Mouse (Mus musculus) kidney, embryonic 16.5 days (tissue): ENCODE measurements around the gene Bcap29. TPM values are rescaled to one million over a fixed set of nuclear protein-coding genes. Genes with fewer than 3 reads are reported as not detected.
"Not testable (repeated sequence)": the region's sequence is repeated elsewhere in the genome, so short reads cannot be mapped to it uniquely, and the experiment has no call there.

Experiments used
- ATAC-seq: fragments of 200-750 bp; cut with Nextera tagmentation; 2 replicates; pipeline ENCODE4 v1.8.0; 2017; ENCODE audit warnings: moderate TSS enrichment; ENCODE audit not compliant: low FRiP score, low TSS enrichment
- H3K27ac ChIP-seq: fragments of 300-500 bp; sonication (generic); 2 replicates; pipeline ENCODE4 v1.5.1; 2014; ENCODE audit warnings: low read length
- H3K27me3 ChIP-seq: fragments of 300-500 bp; sonication (generic); 2 replicates; pipeline ENCODE4 v1.6.1; 2014; ENCODE audit warnings: low read length, control low read depth, mixed read lengths; ENCODE audit not compliant: insufficient read depth
- H3K36me3 ChIP-seq: fragments of 300-500 bp; sonication (generic); 2 replicates; pipeline ENCODE4 v1.6.1; 2014; ENCODE audit warnings: low read length, control low read depth, mixed read lengths; ENCODE audit not compliant: insufficient read depth
- H3K4me1 ChIP-seq: fragments of 300-500 bp; sonication (generic); 2 replicates; pipeline ENCODE4 v1.6.1; 2014; ENCODE audit warnings: low read length, control low read depth, mixed read lengths; ENCODE audit not compliant: insufficient read depth
- H3K4me2 ChIP-seq: fragments of 300-500 bp; sonication (generic); replicated peaks from 2 replicates; pipeline ENCODE4 v1.6.1; 2014; ENCODE audit warnings: low read depth, low read length
- H3K4me3 ChIP-seq: fragments of 300-500 bp; sonication (generic); 2 replicates; pipeline ENCODE4 v1.5.1; 2014; ENCODE audit warnings: mild to moderate bottlenecking, low read length
- H3K9ac ChIP-seq: fragments of 300-500 bp; sonication (generic); replicated peaks from 2 replicates; pipeline ENCODE4 v1.6.1; 2014; ENCODE audit warnings: low read length
- H3K9me3 ChIP-seq: fragments of 300-500 bp; sonication (generic); 2 replicates; pipeline ENCODE4 v1.6.1; 2016; ENCODE audit warnings: low read length, control low read depth
- WGBS: fragments of 180-500 bp; shearing (Covaris S2); extraction: QIAGEN DNeasy Blood & Tissue Kit; methylation state at CpG from one replicate; pipeline ENCODE4 v1.1.7; 2014; 5-methylcytosine and 5-hydroxymethylcytosine counted together
- polyA plus RNA-seq: library from polyadenylated mRNA; unstranded; fragments of >200 nt; fragmentation: Nextera tagmentation; extraction: Ambion mirVana; gene quantifications from 2 replicates; pipeline ENCODE4 v1.2.1, GENCODE M21; 2015

The Bcap29 gene
- polyA plus RNA-seq, 1 experiment from 2014 or later: 25.7 TPM

- not testable (repeated sequence) for H3K9ac ChIP-seq
These were observed 6.1 kb downstream of the Bcap29 start for GRCm38 (mm10) chr12:31628396-31628795.

GRCm38 (mm10) chr12:31625016-31625415 lies 9.4 kb downstream of the Bcap29 start:
- H3K4me2 ChIP-seq: no peak overlapping the region
- peaks cover 6% of the 10 kb centered on the region; the same call in 1 of the 2 replicates for H3K36me3 ChIP-seq
- H3K27me3 ChIP-seq: no peaks in the 10 kb centered on the region
- no peak overlapping the region for H3K9ac ChIP-seq
- H3K4me3 ChIP-seq: no peak overlapping the region
- no peaks in the 10 kb centered on the region for H3K9me3 ChIP-seq
- H3K27ac ChIP-seq: no peak overlapping the region
- no peaks in the 10 kb centered on the region for H3K4me1 ChIP-seq
- WGBS: 88% methylated on average over 1 of the region's 1 CpGs
- ATAC-seq: no peak

More at GRCm38 (mm10) chr12:31628396-31628795, 6.1 kb downstream of the Bcap29 start:
- not testable (repeated sequence) for ATAC-seq, H3K4me1 ChIP-seq, H3K9me3 ChIP-seq, H3K36me3 ChIP-seq, H3K27ac ChIP-seq, H3K27me3 ChIP-seq, H3K4me2 ChIP-seq, H3K4me3 ChIP-seq
- WGBS: 91% methylated on average over 9 of the region's 9 CpGs

GRCm38 (mm10) chr12:31620106-31620505 lies 14.4 kb downstream of the Bcap29 start:
- Histone ChIP-seq H3K27ac (no peak overlapping the region), H3K4me2 (no peak overlapping the region), H3K9ac (no peak overlapping the region), H3K36me3 (peaks cover 7% of the 10 kb centered on the region; the same call in 1 of the 2 replicates), H3K4me3 (no peak overlapping the region), H3K27me3 (no peaks in the 10 kb centered on the region), H3K4me1 (no peaks in the 10 kb centered on the region), H3K9me3 (peaks cover 3% of the 10 kb centered on the region)
- ATAC-seq: no peak
- 79% methylated on average over 8 of the region's 8 CpGs for WGBS

GRCm38 (mm10) chr12:31613353-31613752 lies 21.1 kb downstream of the Bcap29 start:
- no peak overlapping the region for H3K4me3 ChIP-seq
- H3K27me3 ChIP-seq: no peaks in the 10 kb centered on the region
- H3K27ac ChIP-seq: no peak overlapping the region
- H3K4me1 ChIP-seq: no peaks in the 10 kb centered on the region
- H3K36me3 ChIP-seq: peaks cover 7% of the 10 kb centered on the region; the same call in 1 of the 2 replicates
- 75% methylated on average over 4 of the region's 4 CpGs for WGBS
- H3K9me3 ChIP-seq: peaks cover 3% of the 10 kb centered on the region
- H3K9ac ChIP-seq: no peak overlapping the region
- ATAC-seq: no peak
- no peak overlapping the region for H3K4me2 ChIP-seq

GRCm38 (mm10) chr12:31608138-31608537 lies 26.3 kb downstream of the Bcap29 start:
- Histone ChIP-seq H3K9me3 (no peaks in the 10 kb centered on the region), H3K9ac (no peak overlapping the region), H3K27me3 (no peaks in the 10 kb centered on the region), H3K4me2 (no peak overlapping the region), H3K4me1 (no peaks in the 10 kb centered on the region), H3K27ac (no peak overlapping the region), H3K36me3 (no peaks in the 10 kb centered on the region), H3K4me3 (no peak overlapping the region)
- 23% methylated on average over 3 of the region's 3 CpGs for WGBS
- no peak for ATAC-seq

- Histone ChIP-seq H3K27me3 (no peaks in the 10 kb centered on the region), H3K36me3 (no peaks in the 10 kb centered on the region), H3K4me1 (no peaks in the 10 kb centered on the region), H3K27ac (no peak overlapping the region), H3K9ac (no peak overlapping the region), H3K4me3 (no peak overlapping the region), H3K9me3 (no peaks in the 10 kb centered on the region), H3K4me2 (no peak overlapping the region)
- 94% methylated on average over 3 of the region's 3 CpGs for WGBS
- no peak for ATAC-seq
These were observed 29.6 kb downstream of the Bcap29 start for GRCm38 (mm10) chr12:31604894-31605293.

GRCm38 (mm10) chr12:31603586-31603985 lies 30.9 kb downstream of the Bcap29 start:
- H3K9me3 ChIP-seq: no peaks in the 10 kb centered on the region
- WGBS: 77% methylated on average over 6 of the region's 6 CpGs
- H3K4me2 ChIP-seq: no peak overlapping the region
- H3K27ac ChIP-seq: no peak overlapping the region
- H3K9ac ChIP-seq: no peak overlapping the region
- no peaks in the 10 kb centered on the region for H3K4me1 ChIP-seq
- no peaks in the 10 kb centered on the region for H3K27me3 ChIP-seq
- ATAC-seq: no peak
- 0 out of 2 replicates have a peak, but pooled peaks cover 3% of the 10 kb centered on the region for H3K36me3 ChIP-seq
- H3K4me3 ChIP-seq: no peak overlapping the region

- H3K27me3 ChIP-seq: no peaks in the 10 kb centered on the region
- ATAC-seq: no peak
- no peaks in the 10 kb centered on the region for H3K9me3 ChIP-seq
- no peak overlapping the region for H3K27ac ChIP-seq
- H3K4me1 ChIP-seq: no peaks in the 10 kb centered on the region
- H3K36me3 ChIP-seq: no peaks in the 10 kb centered on the region
- no peak overlapping the region for H3K4me2 ChIP-seq
- H3K4me3 ChIP-seq: no peak overlapping the region
- no peak overlapping the region for H3K9ac ChIP-seq
- 88% methylated on average over 3 of the region's 3 CpGs for WGBS
These were observed 40.2 kb downstream of the Bcap29 start for GRCm38 (mm10) chr12:31594296-31594695.

GRCm38 (mm10) chr12:31592011-31592410 lies 42.4 kb downstream of the Bcap29 start:
- H3K4me3 ChIP-seq: no peak overlapping the region
- H3K9me3 ChIP-seq: no peaks in the 10 kb centered on the region
- no peak overlapping the region for H3K27ac ChIP-seq
- no peaks in the 10 kb centered on the region for H3K27me3 ChIP-seq
- no peaks in the 10 kb centered on the region for H3K4me1 ChIP-seq
- no peak overlapping the region for H3K9ac ChIP-seq
- no peak overlapping the region for H3K4me2 ChIP-seq
- WGBS: 38% methylated on average over 3 of the region's 3 CpGs
- ATAC-seq: no peak
- no peaks in the 10 kb centered on the region for H3K36me3 ChIP-seq

- Histone ChIP-seq H3K9me3 (no peaks in the 10 kb centered on the region), H3K9ac (no peak overlapping the region), H3K36me3 (no peaks in the 10 kb centered on the region), H3K4me2 (no peak overlapping the region), H3K27me3 (no peaks in the 10 kb centered on the region), H3K4me1 (no peaks in the 10 kb centered on the region), H3K27ac (no peak overlapping the region), H3K4me3 (no peak overlapping the region)
- 88% methylated on average over 2 of the region's 2 CpGs for whole genome bisulfite sequencing
- no peak for ATAC-seq
These were observed 50.7 kb downstream of the Bcap29 start for GRCm38 (mm10) chr12:31583726-31584125.
